Mouse (Mus musculus) lung, embryonic 15.5 days (tissue): ENCODE measurements around the gene Wdr46. TPM values are rescaled to one million over a fixed set of nuclear protein-coding genes. Genes with fewer than 3 reads are reported as not detected.
"Not testable (repeated sequence)": the region's sequence is repeated elsewhere in the genome, so short reads cannot be mapped to it uniquely, and the experiment has no call there.

Source experiments
- ATAC-seq: fragments of 200-750 bp; cut with Nextera tagmentation; 2 replicates; pipeline ENCODE4 v1.8.0; 2017; ENCODE audit warnings: moderate number of reproducible peaks, borderline replicate concordance; ENCODE audit not compliant: low FRiP score, low TSS enrichment; ENCODE audit errors: extremely low read depth
- H3K27ac ChIP-seq: fragments of 300-500 bp; sonication (generic); 2 replicates; pipeline ENCODE4 v1.5.1; 2015; ENCODE audit warnings: moderate library complexity, mild to moderate bottlenecking, inconsistent platforms
- H3K27me3 ChIP-seq: fragments of 300-500 bp; sonication (generic); 2 replicates; pipeline ENCODE4 v1.6.1; 2015; ENCODE audit warnings: inconsistent platforms
- H3K36me3 ChIP-seq: fragments of 300-500 bp; sonication (generic); 2 replicates; pipeline ENCODE4 v1.6.1; 2015; ENCODE audit warnings: inconsistent platforms
- H3K4me1 ChIP-seq: fragments of 300-500 bp; sonication (generic); 2 replicates; pipeline ENCODE4 v1.6.1; 2015; ENCODE audit warnings: inconsistent platforms
- H3K4me2 ChIP-seq: fragments of 300-500 bp; sonication (generic); 2 replicates; pipeline ENCODE4 v1.6.1; 2015; ENCODE audit warnings: inconsistent platforms, mild to moderate bottlenecking, moderate library complexity
- H3K4me3 ChIP-seq: fragments of 300-500 bp; sonication (generic); 2 replicates; pipeline ENCODE4 v1.5.1; 2015; ENCODE audit warnings: mild to moderate bottlenecking, inconsistent platforms
- H3K9ac ChIP-seq: fragments of 300-500 bp; sonication (generic); 2 replicates; pipeline ENCODE4 v1.6.1; 2015; ENCODE audit warnings: inconsistent platforms
- H3K9me3 ChIP-seq: fragments of 300-500 bp; sonication (generic); 2 replicates; pipeline ENCODE4 v1.6.1; 2016; ENCODE audit warnings: inconsistent platforms
- WGBS: fragments of 180-500 bp; shearing (Covaris S2); methylation state at CpG from one replicate; pipeline ENCODE4 v1.1.7; 2015; 5-methylcytosine and 5-hydroxymethylcytosine counted together
- polyA plus RNA-seq: library from polyadenylated mRNA; unstranded; fragments of >200 nt; fragmentation: Nextera tagmentation; extraction: Ambion mirVana; gene quantifications from 2 replicates; pipeline ENCODE4 v1.2.1, GENCODE M21; 2015

Wdr46 gene
- polyA plus RNA-seq, 1 experiment from 2014 or later = 34.2 TPM

- H3K36me3 ChIP-seq = no peaks in the 10 kb centered on the region
- no peaks in the 10 kb centered on the region for H3K9me3 ChIP-seq
- H3K4me2 ChIP-seq = peak overlapping the region; percentile 62
- peak; percentile 44; the same call in 1 of the 2 replicates for ATAC-seq
- H3K27ac ChIP-seq = no peak overlapping the region
- H3K4me3 ChIP-seq = peak overlapping the region; percentile 34
- peaks cover 37% of the 10 kb centered on the region for H3K4me1 ChIP-seq
- WGBS = 1% methylated on average over 16 of the region's 17 CpGs
- H3K9ac ChIP-seq = no peak overlapping the region
- H3K27me3 ChIP-seq = peaks cover 46% of the 10 kb centered on the region
These were observed 38.2 kb downstream of the Wdr46 start for GRCm38 (mm10) chr17:33978631-33979031.

GRCm38 (mm10) chr17:33979512-33980050, 39.1 kb downstream of the Wdr46 start:
- H3K27ac ChIP-seq = no peak overlapping the region
- no peak for ATAC-seq
- no peaks in the 10 kb centered on the region for H3K9me3 ChIP-seq
- WGBS = 36% methylated on average over 6 of the region's 6 CpGs
- H3K4me3 ChIP-seq = no peak overlapping the region
- peaks cover 37% of the 10 kb centered on the region for H3K4me1 ChIP-seq
- no peaks in the 10 kb centered on the region for H3K36me3 ChIP-seq
- H3K9ac ChIP-seq = no peak overlapping the region
- H3K27me3 ChIP-seq = peaks cover 46% of the 10 kb centered on the region
- H3K4me2 ChIP-seq = no peak overlapping the region

GRCm38 (mm10) chr17:33980181-33981035, 39.9 kb downstream of the Wdr46 start:
- no peak for ATAC-seq
- peak overlapping the region; percentile 78 for H3K4me2 ChIP-seq
- peak overlapping the region; percentile 16; the same call in 1 of the 2 replicates for H3K9ac ChIP-seq
- WGBS = 64% methylated on average over 19 of the region's 19 CpGs
- peak overlapping the region; percentile 50 for H3K4me3 ChIP-seq
- H3K27ac ChIP-seq = peak overlapping the region; percentile 76
- no peaks in the 10 kb centered on the region for H3K36me3 ChIP-seq
- H3K27me3 ChIP-seq = peaks cover 46% of the 10 kb centered on the region
- H3K4me1 ChIP-seq = peaks cover 37% of the 10 kb centered on the region
- no peaks in the 10 kb centered on the region for H3K9me3 ChIP-seq

- peak overlapping the region; percentile 78 for H3K4me2 ChIP-seq
These were observed 40.9 kb downstream of the Wdr46 start for GRCm38 (mm10) chr17:33981192-33981909.

GRCm38 (mm10) chr17:33982136-33982535, 41.7 kb downstream of the Wdr46 start:
- 6% methylated on average over 8 of the region's 8 CpGs for WGBS
- H3K27ac ChIP-seq, H3K4me3 ChIP-seq, H3K9ac ChIP-seq, ATAC-seq, H3K9me3 ChIP-seq, H3K36me3 ChIP-seq: not testable (repeated sequence)
- peaks cover 36% of the 10 kb centered on the region for H3K27me3 ChIP-seq
- peak overlapping the region; percentile 78; the same call in 1 of the 2 replicates for H3K4me2 ChIP-seq
- peaks cover 37% of the 10 kb centered on the region for H3K4me1 ChIP-seq

More at GRCm38 (mm10) chr17:33981192-33981909, 40.9 kb downstream of the Wdr46 start:
- not testable (repeated sequence) for H3K9me3 ChIP-seq, H3K36me3 ChIP-seq
- H3K9ac ChIP-seq = peak overlapping the region; percentile 43
- peaks cover 37% of the 10 kb centered on the region for H3K4me1 ChIP-seq
- peak; percentile 92 for ATAC-seq
- under 1% methylated on average over 27 of the region's 27 CpGs for WGBS
- H3K27ac ChIP-seq = peak overlapping the region; percentile 84
- peak overlapping the region; percentile 50 for H3K4me3 ChIP-seq
- H3K27me3 ChIP-seq = peaks cover 40% of the 10 kb centered on the region

GRCm38 (mm10) chr17:33991788-33992664, 51.6 kb downstream of the Wdr46 start:
- WGBS = 31% methylated on average over 10 of the region's 10 CpGs
- ATAC-seq = no peak

GRCm38 (mm10) chr17:33994959-33995358, 54.5 kb downstream of the Wdr46 start:
- Histone ChIP-seq H3K4me1 (peaks cover 3% of the 10 kb centered on the region; the same call in 1 of the 2 replicates), H3K4me3 (no peak overlapping the region), H3K36me3 (no peaks in the 10 kb centered on the region), H3K9me3 (no peaks in the 10 kb centered on the region), H3K9ac (no peak overlapping the region), H3K27ac (no peak overlapping the region), H3K27me3 (peaks cover 21% of the 10 kb centered on the region), H3K4me2 (no peak overlapping the region)
- WGBS = 84% methylated on average over 8 of the region's 8 CpGs
- ATAC-seq = no peak

More at GRCm38 (mm10) chr17:33991788-33992664, 51.6 kb downstream of the Wdr46 start:
- peaks cover under 1% of the 10 kb centered on the region for H3K27me3 ChIP-seq
- H3K36me3 ChIP-seq = no peaks in the 10 kb centered on the region
- H3K4me2 ChIP-seq = no peak overlapping the region
- no peaks in the 10 kb centered on the region for H3K4me1 ChIP-seq
- H3K9me3 ChIP-seq = no peaks in the 10 kb centered on the region
- no peak overlapping the region for H3K4me3 ChIP-seq
- H3K9ac ChIP-seq = no peak overlapping the region
- H3K27ac ChIP-seq = no peak overlapping the region

- Histone ChIP-seq H3K4me1 (peaks cover 9% of the 10 kb centered on the region; the same call in 1 of the 2 replicates), H3K27me3 (peaks cover 28% of the 10 kb centered on the region), H3K9ac (no peak overlapping the region), H3K36me3 (no peaks in the 10 kb centered on the region), H3K4me2 (no peak overlapping the region), H3K9me3 (no peaks in the 10 kb centered on the region), H3K4me3 (no peak overlapping the region), H3K27ac (no peak overlapping the region)
- 44% methylated on average over 3 of the region's 3 CpGs for WGBS
- ATAC-seq = no peak
These were observed 55.2 kb downstream of the Wdr46 start for GRCm38 (mm10) chr17:33995651-33996050.

- H3K4me1 ChIP-seq, H3K9me3 ChIP-seq, ATAC-seq, H3K4me2 ChIP-seq, H3K4me3 ChIP-seq, H3K36me3 ChIP-seq, H3K9ac ChIP-seq, H3K27ac ChIP-seq: not testable (repeated sequence)
- 79% methylated on average over 2 of the region's 2 CpGs for WGBS
- H3K27me3 ChIP-seq = peaks cover 40% of the 10 kb centered on the region
These were observed 56.6 kb downstream of the Wdr46 start for GRCm38 (mm10) chr17:33997025-33997424.

GRCm38 (mm10) chr17:33998697-33999096, 58.2 kb downstream of the Wdr46 start:
- not testable (repeated sequence) for H3K9me3 ChIP-seq, H3K4me1 ChIP-seq, ATAC-seq, H3K36me3 ChIP-seq, H3K4me3 ChIP-seq, H3K27ac ChIP-seq, H3K9ac ChIP-seq, H3K4me2 ChIP-seq
- 36% methylated on average over 5 of the region's 5 CpGs for WGBS
- H3K27me3 ChIP-seq = peaks cover 41% of the 10 kb centered on the region
